Mouse (Mus musculus) layer of hippocampus, postnatal 14 days (tissue): ENCODE measurements around the gene Arl8b. TPM values are rescaled to one million over a fixed set of nuclear protein-coding genes. Genes with fewer than 3 reads are reported as not detected.

Experiments used
- DNase-seq, 2 experiments: peaks; one replicate each; pipeline ENCODE4 v3.0.0; 2021 to 2022; ENCODE audit warnings: low spot score in 2 of 2, mixed read lengths in 1 of 2
- long read RNA-seq, 2 experiments: library from polyadenylated mRNA; stranded (forward); transcript quantifications; one replicate each; pipeline ENCODE4 v2.0.0; 2021
- total RNA-seq, 2 experiments: library from RNA; stranded (reverse); gene quantifications; 2 replicates each; pipeline ENCODE4 v1.2.3; 2021

The Arl8b gene
- total RNA-seq: 100 to 1,000 TPM; 188 to 200 TPM
- long read RNA-seq, experiment 1, full-length matches to known transcripts: 128 of 147 reads
- long read RNA-seq, experiment 1, partial matches to known transcripts: 13 of 147 reads
- long read RNA-seq, experiment 1, other reads (novel, unspliced or antisense): 6 of 147 reads
- long read RNA-seq, experiment 2, full-length matches to known transcripts: 142 of 159 reads
- long read RNA-seq, experiment 2, partial matches to known transcripts: 13 of 159 reads
- long read RNA-seq, experiment 2, other reads (novel, unspliced or antisense): 4 of 159 reads

- peak; percentile 96 for DNase-seq
Measured at GRCm38 (mm10) chr6:108782526-108783183, at the start of gene Arl8b. TSS of gene Arl8b (plus strand) at chr6:108783099.

GRCm38 (mm10) chr6:108735910-108736750 lies 46.8 kb upstream of the Arl8b start:
- DNase-seq: peak; percentile 79 to 84

- DNase-seq: peak; percentile 55 to 93
Measured at GRCm38 (mm10) chr6:108738463-108739203, 44.3 kb upstream of the Arl8b start.

- no peak for DNase-seq
Measured at GRCm38 (mm10) chr6:108740579-108740978, 42.3 kb upstream of the Arl8b start.

- peak in 1 of 2 experiments; percentile 43 for DNase-seq
Measured at GRCm38 (mm10) chr6:108743730-108744129, 39.2 kb upstream of the Arl8b start.

- no peak for DNase-seq
Measured at GRCm38 (mm10) chr6:108751324-108751723, 31.6 kb upstream of the Arl8b start.

- DNase-seq: peak in 1 of 2 experiments; percentile 20
Measured at GRCm38 (mm10) chr6:108752395-108752794, 30.5 kb upstream of the Arl8b start.

- DNase-seq: no peak
Measured at GRCm38 (mm10) chr6:108753536-108753935, 29.4 kb upstream of the Arl8b start.

- no peak for DNase-seq
Measured at GRCm38 (mm10) chr6:108754376-108754775, 28.5 kb upstream of the Arl8b start.

GRCm38 (mm10) chr6:108755936-108756335 lies 27.0 kb upstream of the Arl8b start:
- no peak for DNase-seq

GRCm38 (mm10) chr6:108758997-108759697 lies 23.8 kb upstream of the Arl8b start:
- DNase-seq: no peak

- no peak for DNase-seq
Measured at GRCm38 (mm10) chr6:108759698-108760039, 23.2 kb upstream of the Arl8b start.

GRCm38 (mm10) chr6:108770880-108771279 lies 12.0 kb upstream of the Arl8b start:
- DNase-seq: no peak

GRCm38 (mm10) chr6:108772913-108773312 lies 10.0 kb upstream of the Arl8b start:
- peak; percentile 77 to 81 for DNase-seq

- no peak for DNase-seq
Measured at GRCm38 (mm10) chr6:108773480-108773879, 9.4 kb upstream of the Arl8b start.

GRCm38 (mm10) chr6:108776274-108776673 lies 6.6 kb upstream of the Arl8b start:
- no peak for DNase-seq

GRCm38 (mm10) chr6:108777560-108778287 lies 5.2 kb upstream of the Arl8b start:
- DNase-seq: no peak

GRCm38 (mm10) chr6:108778399-108778798 lies 4.5 kb upstream of the Arl8b start:
- no peak for DNase-seq

- no peak for DNase-seq
Measured at GRCm38 (mm10) chr6:108781865-108782264, 1.0 kb upstream of the Arl8b start.
